Mouse (Mus musculus): ENCODE results near the gene Fbxl18. TPM values are rescaled to one million over a fixed set of nuclear protein-coding genes. Genes with fewer than 3 reads are reported as not detected.

Fbxl18 gene
- polyA plus RNA-seq, 1 experiment from 2014 or later = 17.8 TPM

Other genes with a start within 250 kb of the Fbxl18 start
- 4.6 and 6.4 TPM in 2 replicates for gene Slc29a4, start 202.9 kb downstream of the Fbxl18 start, polyA plus RNA-seq (2015; fragmentation: Nextera tagmentation; extraction: Ambion mirVana)
- gene Tnrc18, start 77.8 kb downstream of the Fbxl18 start, polyA plus RNA-seq (2015; fragmentation: Nextera tagmentation; extraction: Ambion mirVana) = 21.6 and 28.1 TPM in 2 replicates
- 14,718 and 15,443 TPM in 2 replicates for gene Actb, start 11.3 kb upstream of the Fbxl18 start, polyA plus RNA-seq (2015; fragmentation: Nextera tagmentation; extraction: Ambion mirVana)
- 320 and 348 TPM in 2 replicates for gene Fscn1, start 64.9 kb upstream of the Fbxl18 start, polyA plus RNA-seq (2015; fragmentation: Nextera tagmentation; extraction: Ambion mirVana)
- gene Rnf216, start 217.6 kb upstream of the Fbxl18 start, polyA plus RNA-seq (2015; fragmentation: Nextera tagmentation; extraction: Ambion mirVana) = 44.5 and 46.9 TPM in 2 replicates

Data from kidney, embryonic 15.5 days (tissue).